Mouse (Mus musculus) spleen, postnatal 14 days (tissue): ENCODE measurements at regions not wholly inside any gene's neighbourhood (a gene's known extent, or its start where the extent isn't known, plus 50 kb on each side); places are given as distances from the start of the nearest gene placed in this dataset.
"Not testable (repeated sequence)": the region's sequence is repeated elsewhere in the genome, so short reads cannot be mapped to it uniquely, and the experiment has no call there.

Experiments used
- DNase-seq, 2 experiments: peaks; one replicate each; pipeline ENCODE4 v3.0.0; 2021 to 2022; ENCODE audit warnings: low spot score in 2 of 2

DNA sequence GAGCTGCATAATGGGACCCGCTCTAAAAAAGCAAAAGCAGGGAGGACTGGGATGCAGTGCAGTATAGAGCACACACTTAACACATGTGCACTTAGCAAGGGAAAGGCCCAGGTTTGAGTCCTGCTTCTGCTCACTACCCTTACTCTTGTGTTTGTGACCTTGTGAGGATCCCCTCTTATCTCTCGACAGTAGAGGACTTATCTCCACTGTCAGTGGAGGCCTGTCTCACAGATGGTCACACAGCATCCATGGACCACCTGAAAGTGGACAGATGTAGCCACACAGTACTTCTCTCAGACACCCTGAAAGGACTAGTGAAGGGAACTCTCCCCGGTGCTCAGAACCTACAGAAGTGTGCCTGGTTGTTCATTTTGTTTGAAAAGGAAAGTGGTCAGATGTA lies 128.5 kb upstream of the Max start:
- DNase-seq = no peak

DNA sequence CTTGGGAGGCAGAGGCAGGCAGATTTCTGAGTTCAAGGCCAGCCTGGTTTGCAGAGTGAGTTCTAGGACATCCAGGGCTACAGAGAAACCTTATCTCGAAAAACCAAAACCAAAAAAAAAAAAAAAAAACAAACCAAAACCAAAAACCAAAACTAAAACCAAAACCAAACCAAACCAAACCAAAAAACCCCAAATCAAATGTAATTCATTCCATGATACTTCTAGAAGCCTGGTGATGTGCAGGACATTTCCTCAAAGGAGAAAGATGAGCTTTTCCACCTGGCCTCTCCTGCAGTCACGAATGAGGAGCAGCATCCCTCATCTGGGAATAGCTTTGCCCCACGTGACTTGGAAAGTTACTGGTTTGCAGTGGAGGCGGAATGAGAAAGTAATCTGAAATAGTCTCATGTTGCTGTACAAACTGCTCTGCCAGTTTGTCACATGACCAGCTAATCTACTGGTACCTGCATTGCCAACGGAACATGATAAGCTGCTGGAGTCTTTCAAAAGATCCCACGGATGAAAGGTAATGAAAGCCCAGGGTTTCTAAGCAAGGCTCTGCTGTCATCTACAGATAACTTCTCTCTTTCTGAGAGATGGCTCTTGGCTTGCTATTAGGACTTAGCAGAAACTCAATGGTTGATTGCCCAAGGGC lies 127.8 kb upstream of the Max start:
- no peak for DNase-seq

DNA sequence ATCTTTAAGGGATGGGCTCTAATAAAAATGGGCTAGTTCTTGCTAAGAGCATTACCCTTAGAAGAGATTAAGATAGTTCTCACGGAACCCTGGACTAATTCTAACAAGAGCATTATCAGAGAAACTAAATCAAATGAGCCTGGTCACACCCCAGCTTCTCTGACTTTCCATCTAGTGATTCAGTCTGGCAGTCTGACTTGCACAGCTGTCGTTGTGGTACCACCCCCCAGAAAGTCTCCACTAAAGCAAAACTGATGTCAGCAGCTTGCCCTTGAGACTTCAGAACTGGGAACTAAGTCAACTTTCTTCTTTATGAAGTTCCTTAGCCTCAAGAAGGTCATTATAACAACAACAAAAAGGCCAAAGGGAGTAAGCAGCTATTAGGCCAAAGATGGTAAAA lies 126.5 kb upstream of the Max start:
- DNase-seq = no peak

GRCm38 (mm10) chr12:77086931-77087330 lies 124.9 kb upstream of the Max start:
- DNase-seq = not testable (repeated sequence)

GRCm38 (mm10) chr12:77085894-77086293 lies 123.9 kb upstream of the Max start:
- no peak for DNase-seq

GRCm38 (mm10) chr12:77085244-77085643 lies 123.2 kb upstream of the Max start:
- DNase-seq = no peak

DNA sequence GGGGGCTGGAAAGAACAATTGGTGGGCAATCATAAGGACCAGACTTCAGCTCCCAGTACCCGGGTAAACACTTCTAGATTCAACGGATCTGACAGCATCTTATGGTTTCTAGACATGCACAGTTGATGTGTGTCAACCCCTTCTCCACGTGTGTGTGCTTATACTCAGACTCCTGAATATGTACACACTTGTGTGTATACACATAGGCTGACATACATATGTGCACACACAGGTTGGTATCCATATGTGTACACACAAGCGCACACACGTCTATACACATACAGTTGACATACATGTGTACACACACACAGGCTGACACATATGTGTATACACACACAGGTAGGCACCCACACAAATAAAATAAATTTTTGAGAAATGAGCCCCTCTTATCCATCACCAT lies 122.7 kb upstream of the Max start:
- no peak for DNase-seq

DNA sequence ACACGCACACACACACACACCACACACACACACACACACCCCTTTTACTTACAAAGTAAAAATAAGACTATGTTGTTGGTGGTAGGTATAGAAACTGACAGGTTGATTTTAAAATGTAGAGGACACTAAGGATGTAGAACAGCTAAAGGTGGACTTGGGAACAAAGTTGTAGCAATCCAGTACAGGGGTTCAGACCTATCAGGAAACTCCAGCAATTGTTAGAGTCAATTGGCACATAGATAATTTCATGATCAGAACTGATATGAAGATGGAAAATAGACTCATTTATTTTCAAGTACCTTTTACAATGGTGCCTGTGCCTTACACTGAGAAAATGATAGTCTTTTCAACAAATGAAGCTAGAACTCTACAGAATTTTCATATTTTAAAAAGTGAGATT lies 122.3 kb upstream of the Max start:
- DNase-seq = no peak

DNA sequence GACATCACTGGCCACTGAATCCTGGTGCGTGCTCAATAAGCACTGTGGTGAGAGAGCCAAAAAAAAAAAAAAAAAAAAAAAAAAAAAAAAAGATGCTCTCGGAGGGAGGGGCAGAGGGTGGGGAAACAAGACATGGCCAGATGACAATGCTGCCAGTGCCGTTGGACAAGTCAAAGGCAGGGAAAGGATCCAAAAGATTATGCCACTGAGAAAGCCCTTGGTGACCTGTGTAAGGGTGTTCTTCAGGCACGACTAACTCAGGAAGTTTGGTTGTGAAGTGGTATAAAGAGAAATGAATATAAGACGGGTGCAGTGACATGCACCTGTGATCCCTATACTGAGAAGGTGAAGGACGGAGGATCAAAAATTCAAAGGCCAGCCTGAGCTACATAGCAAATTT lies 121.8 kb upstream of the Max start:
- no peak for DNase-seq

DNA sequence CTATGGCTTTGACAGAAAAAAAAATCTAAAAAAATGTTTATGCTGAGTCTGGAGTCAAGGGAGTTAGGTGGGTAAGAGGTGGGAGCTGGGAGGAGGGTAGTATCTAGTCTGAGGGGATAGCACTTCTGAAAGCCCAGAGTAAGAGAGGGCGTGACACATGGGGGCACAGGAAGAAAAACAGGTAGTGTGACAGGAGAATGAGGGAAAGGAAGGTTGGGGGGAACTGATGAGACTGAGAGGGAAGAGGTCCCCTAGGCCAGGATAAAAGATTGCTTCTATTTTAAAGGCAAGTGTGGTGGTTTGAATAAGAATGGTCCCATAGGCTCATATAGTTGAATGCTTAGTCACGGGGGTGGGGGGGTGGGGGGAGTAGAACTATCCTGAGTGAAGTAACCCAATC lies 119.8 kb upstream of the Max start:
- no peak for DNase-seq

DNA sequence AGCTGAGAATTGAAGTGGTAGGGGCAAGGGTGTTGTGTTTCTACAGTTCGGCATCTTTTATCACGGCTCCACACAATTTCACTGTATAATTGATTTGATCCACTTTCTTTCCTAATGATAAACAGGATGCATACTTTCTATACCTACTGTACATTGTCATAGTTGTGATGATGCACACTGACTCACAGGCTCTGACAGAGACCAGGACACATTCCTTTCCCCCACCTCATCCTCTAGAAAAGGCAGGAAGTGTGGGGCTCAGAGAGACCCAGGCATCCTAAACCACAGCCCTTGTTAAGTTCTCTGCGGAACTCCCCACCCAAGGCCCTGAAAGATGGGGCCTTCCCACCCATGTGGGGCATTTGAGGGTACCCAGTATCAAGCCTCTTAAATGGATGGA lies 117.5 kb upstream of the Max start:
- DNase-seq = no peak

- DNase-seq = no peak
Measured at GRCm38 (mm10) chr12:77076678-77077077, 114.7 kb upstream of the Max start.

- no peak for DNase-seq
Measured at GRCm38 (mm10) chr12:77074602-77075001, 112.6 kb upstream of the Max start.

DNA sequence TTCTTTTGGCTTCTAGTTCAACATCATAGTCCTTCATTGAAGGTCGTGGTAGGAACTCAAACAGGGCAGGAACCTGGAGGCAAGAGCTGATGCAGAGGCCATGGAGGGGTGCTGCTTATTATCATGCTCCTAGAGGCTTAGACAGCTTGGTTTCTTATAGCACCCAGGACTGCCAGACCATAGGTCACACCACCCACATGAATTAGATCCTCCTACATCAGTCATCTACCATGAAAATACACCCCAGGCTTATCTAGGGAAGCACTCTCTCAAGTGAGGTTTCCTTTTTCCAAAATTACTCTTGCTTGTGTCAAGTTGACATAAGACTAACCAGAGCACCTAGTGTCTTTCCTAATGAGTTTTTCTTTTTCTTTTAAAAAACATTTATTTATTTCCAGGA lies 109.7 kb upstream of the Max start:
- no peak for DNase-seq

- no peak for DNase-seq
Measured at GRCm38 (mm10) chr12:77067938-77068337, 105.9 kb upstream of the Max start.

DNA sequence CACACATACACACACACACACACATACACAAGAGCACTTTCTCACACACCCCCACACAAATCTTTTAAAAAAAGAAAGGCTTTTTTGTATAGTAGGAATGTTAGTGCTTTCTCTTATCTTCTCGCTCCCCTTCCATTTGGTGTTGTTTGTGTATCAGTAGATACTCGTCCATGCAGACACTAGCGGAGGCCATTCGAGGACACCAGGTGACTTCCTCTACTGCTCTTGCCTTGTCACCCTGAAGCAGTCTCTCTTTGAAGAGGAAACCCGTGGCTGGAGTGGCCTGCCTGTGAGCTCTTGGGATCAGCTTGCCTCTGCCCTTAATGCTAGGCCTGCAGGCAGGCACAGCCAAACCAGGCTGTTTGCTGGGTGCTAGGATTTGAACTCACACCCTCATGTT lies 105.1 kb upstream of the Max start:
- no peak for DNase-seq

DNA sequence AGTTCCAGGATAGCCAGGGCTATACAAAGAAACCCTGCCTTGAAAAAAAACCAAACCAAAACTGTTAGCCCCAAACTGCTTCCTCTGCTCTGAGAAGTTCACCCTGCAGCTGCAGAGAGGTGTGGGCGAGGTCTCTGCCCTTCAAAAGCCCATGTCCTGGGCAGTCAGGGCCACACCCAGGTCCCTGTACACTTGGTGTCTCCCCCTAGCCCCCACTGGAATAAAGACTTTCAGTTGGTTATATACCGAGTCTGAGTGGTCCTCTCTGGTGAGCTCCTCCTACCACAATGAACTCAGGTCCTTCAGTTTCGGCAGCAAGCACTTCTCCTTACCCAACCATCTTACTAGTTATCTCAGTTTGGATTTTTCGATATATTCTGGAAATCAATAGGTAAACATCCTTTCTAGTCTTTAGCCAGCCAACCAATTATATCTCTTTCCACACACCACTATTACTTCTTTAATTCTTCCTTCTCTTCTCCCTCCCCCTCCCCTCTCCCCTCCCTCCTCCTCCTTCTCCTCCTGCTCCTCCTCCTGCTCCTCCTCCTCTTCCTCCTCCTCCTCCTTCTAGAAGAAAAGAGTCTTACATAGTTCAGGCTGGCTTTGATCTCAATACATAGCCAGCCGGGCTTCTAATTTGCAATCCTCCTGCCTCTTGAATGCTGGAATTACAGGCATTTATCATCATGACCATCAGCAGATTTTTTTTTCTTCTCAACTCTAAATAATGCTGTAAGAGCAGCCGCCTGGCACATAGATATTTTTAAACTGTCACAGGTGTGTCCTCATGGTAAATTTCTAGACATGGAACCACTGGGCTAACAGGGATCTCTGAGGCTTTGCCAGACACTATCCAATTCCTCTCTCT lies 103.9 kb upstream of the Max start:
- DNase-seq = no peak

DNA sequence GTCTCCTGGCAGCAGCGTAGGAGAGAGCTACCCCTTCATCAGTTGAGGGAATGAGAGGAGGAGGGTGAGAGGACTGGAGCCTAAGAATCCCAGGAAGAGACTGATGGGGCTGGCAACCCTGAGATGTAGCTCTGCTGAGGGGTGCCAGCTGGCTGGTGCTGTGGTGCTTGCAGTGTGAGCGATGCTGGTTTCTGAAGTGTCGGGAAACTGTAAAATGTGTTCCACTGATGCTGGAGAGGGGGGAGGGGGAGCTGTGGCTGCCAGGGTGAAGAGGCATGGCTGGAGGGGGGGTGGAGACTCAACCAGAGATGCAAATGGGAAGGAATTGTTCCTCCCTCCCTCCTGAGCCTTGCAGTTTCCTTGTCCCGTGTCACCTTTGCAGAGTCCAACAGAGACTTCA lies 102.0 kb upstream of the Max start:
- no peak for DNase-seq

DNA sequence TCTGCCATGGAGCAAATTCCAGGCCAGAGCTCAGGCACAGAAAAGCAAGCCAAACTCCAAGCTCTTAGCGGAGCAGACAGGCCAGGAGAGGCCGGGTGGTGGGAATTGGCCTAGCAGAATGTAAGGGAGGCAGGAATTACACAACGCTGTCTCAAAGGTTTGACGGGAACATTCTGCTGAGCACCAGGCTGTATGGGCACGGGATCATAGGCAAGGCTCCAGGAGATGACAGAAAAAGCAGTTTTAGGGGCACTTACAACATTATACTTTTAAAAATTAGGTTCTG lies 99.5 kb upstream of the Max start:
- DNase-seq = no peak

GRCm38 (mm10) chr12:77060766-77061561 lies 99.0 kb upstream of the Max start:
- no peak for DNase-seq

- DNase-seq = no peak
Measured at GRCm38 (mm10) chr12:77060060-77060695, 98.2 kb upstream of the Max start.

DNA sequence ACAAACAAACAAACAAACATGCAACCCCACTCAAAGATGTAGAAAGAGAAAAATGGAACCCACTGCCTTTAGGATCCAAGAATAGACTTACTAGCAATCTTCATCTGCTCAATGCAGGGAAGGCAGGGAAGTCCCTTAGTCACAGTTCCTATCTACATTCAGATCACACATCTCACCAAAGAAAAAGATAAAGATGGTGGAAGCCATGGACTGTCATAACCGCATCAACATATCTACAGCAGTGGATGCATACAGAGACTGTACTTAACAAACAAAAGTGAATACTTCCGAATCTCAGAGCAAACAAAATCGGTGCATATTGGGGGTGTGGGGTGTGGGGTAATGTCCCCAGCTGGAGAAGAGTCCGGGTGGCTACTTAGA lies 97.7 kb upstream of the Max start:
- DNase-seq = no peak
